Mouse (Mus musculus): Measurements from ENCODE around the gene Usp36. TPM values are rescaled to one million over a fixed set of nuclear protein-coding genes. Genes with fewer than 3 reads are reported as not detected.

The Usp36 gene
- total and polyA plus RNA-seq, 2 experiments from 2014 or later = 13.1 to 13.7 TPM

DNA sequence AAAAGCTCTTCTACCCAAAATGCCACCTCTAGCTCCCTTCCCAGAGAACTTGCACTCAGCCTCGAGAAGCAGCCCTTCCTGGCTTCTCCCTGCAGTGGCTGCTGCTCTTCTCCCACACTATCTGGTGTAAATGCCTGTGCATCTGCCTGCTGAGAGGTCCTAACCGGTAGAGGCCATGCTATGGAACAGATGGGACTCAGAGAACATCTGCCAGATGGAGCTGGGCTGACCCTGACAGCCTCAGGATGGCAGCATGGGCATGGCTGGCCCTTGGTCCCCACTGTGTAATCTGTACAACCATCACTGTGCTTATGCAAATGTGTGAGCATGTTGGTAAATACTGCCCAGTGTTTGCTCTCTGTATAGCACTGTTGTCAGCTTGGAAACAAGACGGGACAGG lies 32.6 kb upstream of the Usp36 start:
- DNase-seq (ENCODE audit: low spot score) (peak; percentile 47), ATAC-seq (ENCODE audit: low FRiP score) (no peak)
- H3K27ac ChIP-seq (ENCODE audit: low read depth, low read length) = no peak overlapping the region
- H3K27me3 ChIP-seq (ENCODE audit: insufficient read depth, low read length) = no peaks in the 10 kb centered on the region
- no peak for TF ChIP-seq CTCF (IDR thresholded peaks at IDR 0.05)
- H3K4me3 ChIP-seq (ENCODE audit: low read depth, low read length) = no peak overlapping the region
- H3K36me3 ChIP-seq (ENCODE audit: insufficient read depth, low read length) = 0 out of 2 replicates have a peak, but pooled peaks cover 6% of the 10 kb centered on the region
- H3K9ac ChIP-seq (replicated peaks; ENCODE audit: low read length, poor library complexity, severe bottlenecking) = no peak overlapping the region
- H3K4me2 ChIP-seq (ENCODE audit: low read depth, low read length, poor library complexity, severe bottlenecking) = no peak overlapping the region
- H3K9me3 ChIP-seq (ENCODE audit: low read length) = no peaks in the 10 kb centered on the region
- H3K4me1 ChIP-seq (ENCODE audit: insufficient read depth, low read length) = peaks cover 10% of the 10 kb centered on the region
- WGBS = 59% methylated on average over 3 of the region's 3 CpGs

GRCm38 (mm10) chr11:118321971-118322370 lies 31.9 kb upstream of the Usp36 start:
- ATAC-seq (ENCODE audit: low FRiP score) = no peak
- H3K4me1 ChIP-seq (ENCODE audit: insufficient read depth, low read length) = peaks cover 10% of the 10 kb centered on the region; the same call in 1 of the 2 replicates
- no peaks in the 10 kb centered on the region for H3K27me3 ChIP-seq (ENCODE audit: insufficient read depth, low read length)
- no peak overlapping the region for H3K4me3 ChIP-seq (ENCODE audit: low read depth, low read length)
- no peaks in the 10 kb centered on the region for H3K9me3 ChIP-seq (ENCODE audit: low read length)
- no peak for TF ChIP-seq CTCF (IDR thresholded peaks at IDR 0.05)
- H3K27ac ChIP-seq (ENCODE audit: low read depth, low read length) = peak overlapping the region; percentile 57
- no peak overlapping the region for H3K9ac ChIP-seq (replicated peaks; ENCODE audit: low read length, poor library complexity, severe bottlenecking)
- 0 out of 2 replicates have a peak, but pooled peaks cover 6% of the 10 kb centered on the region for H3K36me3 ChIP-seq (ENCODE audit: insufficient read depth, low read length)
- DNase-seq (ENCODE audit: low spot score) = no peak
- no peak overlapping the region for H3K4me2 ChIP-seq (ENCODE audit: low read depth, low read length, poor library complexity, severe bottlenecking)
- WGBS = 77% methylated on average over 4 of the region's 4 CpGs

- H3K9ac ChIP-seq (replicated peaks; ENCODE audit: low read length, poor library complexity, severe bottlenecking) = no peak overlapping the region
- H3K4me2 ChIP-seq (ENCODE audit: low read depth, low read length, poor library complexity, severe bottlenecking) = no peak overlapping the region
- H3K9me3 ChIP-seq (ENCODE audit: low read length) = no peaks in the 10 kb centered on the region
- ATAC-seq (ENCODE audit: low FRiP score) (no peak), DNase-seq (ENCODE audit: low spot score) (peak; percentile 60)
- H3K27me3 ChIP-seq (ENCODE audit: insufficient read depth, low read length) = no peaks in the 10 kb centered on the region
- TF ChIP-seq CTCF (IDR thresholded peaks at IDR 0.05) = no peak
- H3K4me3 ChIP-seq (ENCODE audit: low read depth, low read length) = no peak overlapping the region
- H3K4me1 ChIP-seq (ENCODE audit: insufficient read depth, low read length) = 0 out of 2 replicates have a peak, but pooled peaks cover 10% of the 10 kb centered on the region
- H3K27ac ChIP-seq (ENCODE audit: low read depth, low read length) = 0 out of 2 replicates have a peak overlapping the region, but pooled peaks have one; percentile 57
- 0 out of 2 replicates have a peak, but pooled peaks cover 6% of the 10 kb centered on the region for H3K36me3 ChIP-seq (ENCODE audit: insufficient read depth, low read length)
- WGBS = 52% methylated on average over 7 of the region's 7 CpGs
Measured at GRCm38 (mm10) chr11:118321500-118321899, 31.5 kb upstream of the Usp36 start.

DNA sequence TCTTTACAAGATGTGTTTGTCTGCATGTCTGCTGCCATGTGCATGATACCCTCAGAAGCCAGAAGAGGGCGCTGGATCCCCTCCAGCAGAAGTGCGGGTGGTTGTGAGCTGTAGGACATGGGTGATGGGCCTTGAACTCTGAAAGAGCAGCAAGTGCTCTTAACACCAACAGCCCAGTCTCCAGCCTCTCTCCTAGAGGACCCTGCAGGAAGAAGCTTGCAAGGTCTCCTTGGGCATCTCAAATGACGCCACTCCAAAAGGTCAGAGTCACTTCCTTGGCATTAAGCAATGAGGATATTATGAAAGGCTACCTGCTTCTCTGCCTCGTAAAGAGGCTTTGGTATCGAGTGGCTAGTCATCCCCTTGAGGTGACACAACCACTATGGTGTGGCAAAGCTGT lies 28.6 kb upstream of the Usp36 start:
- ATAC-seq (ENCODE audit: low FRiP score) (no peak), DNase-seq (ENCODE audit: low spot score) (peak; percentile 46)
- no peaks in the 10 kb centered on the region for H3K9me3 ChIP-seq (ENCODE audit: low read length)
- WGBS = 68% methylated on average over 5 of the region's 5 CpGs
- no peak overlapping the region for H3K4me3 ChIP-seq (ENCODE audit: low read depth, low read length)
- H3K9ac ChIP-seq (replicated peaks; ENCODE audit: low read length, poor library complexity, severe bottlenecking) = no peak overlapping the region
- no peak overlapping the region for H3K27ac ChIP-seq (ENCODE audit: low read depth, low read length)
- H3K4me2 ChIP-seq (ENCODE audit: low read depth, low read length, poor library complexity, severe bottlenecking) = no peak overlapping the region
- 0 out of 2 replicates have a peak, but pooled peaks cover 10% of the 10 kb centered on the region for H3K4me1 ChIP-seq (ENCODE audit: insufficient read depth, low read length)
- TF ChIP-seq CTCF (IDR thresholded peaks at IDR 0.05) = peak; percentile 78
- H3K36me3 ChIP-seq (ENCODE audit: insufficient read depth, low read length) = 0 out of 2 replicates have a peak, but pooled peaks cover 19% of the 10 kb centered on the region
- H3K27me3 ChIP-seq (ENCODE audit: insufficient read depth, low read length) = no peaks in the 10 kb centered on the region

DNA sequence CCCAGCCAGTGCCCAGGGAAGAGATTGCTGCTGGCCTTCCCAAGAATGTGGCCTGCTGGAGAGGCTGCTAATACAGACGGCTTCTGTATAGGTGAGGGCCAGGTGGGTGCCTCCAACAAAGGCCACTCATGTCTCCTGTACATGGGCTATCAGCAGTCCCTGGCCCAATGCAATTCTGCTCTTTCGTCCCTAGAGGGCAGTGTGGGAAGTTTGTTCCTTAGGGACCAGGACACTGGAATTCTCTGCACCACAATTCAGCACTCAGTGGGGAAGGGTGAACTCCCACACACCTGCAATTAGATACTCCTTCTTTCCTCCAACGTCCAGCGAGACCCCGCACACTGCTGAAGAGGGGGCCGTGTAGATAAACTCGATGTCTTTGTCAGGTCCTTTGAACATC lies 27.1 kb upstream of the Usp36 start:
- WGBS = 28% methylated on average over 7 of the region's 7 CpGs
- peak; percentile 81 for DNase-seq (ENCODE audit: low spot score)

GRCm38 (mm10) chr11:118316231-118316806 lies 26.3 kb upstream of the Usp36 start:
- no peak for DNase-seq (ENCODE audit: low spot score)
- no peak for ATAC-seq (ENCODE audit: low FRiP score)
- no peak overlapping the region for H3K4me2 ChIP-seq (ENCODE audit: low read depth, low read length, poor library complexity, severe bottlenecking)
- no peak overlapping the region for H3K27ac ChIP-seq (ENCODE audit: low read depth, low read length)
- H3K27me3 ChIP-seq (ENCODE audit: insufficient read depth, low read length) = no peaks in the 10 kb centered on the region
- WGBS = 88% methylated on average over 8 of the region's 8 CpGs
- H3K9ac ChIP-seq (replicated peaks; ENCODE audit: low read length, poor library complexity, severe bottlenecking) = no peak overlapping the region
- H3K4me3 ChIP-seq (ENCODE audit: low read depth, low read length) = no peak overlapping the region
- 0 out of 2 replicates have a peak, but pooled peaks cover 21% of the 10 kb centered on the region for H3K36me3 ChIP-seq (ENCODE audit: insufficient read depth, low read length)
- no peak for TF ChIP-seq CTCF (IDR thresholded peaks at IDR 0.05)
- H3K4me1 ChIP-seq (ENCODE audit: insufficient read depth, low read length) = 0 out of 2 replicates have a peak, but pooled peaks cover 1% of the 10 kb centered on the region
- H3K9me3 ChIP-seq (ENCODE audit: low read length) = no peaks in the 10 kb centered on the region

More for the DNA sequence above, 27.1 kb upstream of the Usp36 start:
- H3K9me3 ChIP-seq (ENCODE audit: low read length) = no peaks in the 10 kb centered on the region
- H3K27me3 ChIP-seq (ENCODE audit: insufficient read depth, low read length) = no peaks in the 10 kb centered on the region
- no peak overlapping the region for H3K4me2 ChIP-seq (ENCODE audit: low read depth, low read length, poor library complexity, severe bottlenecking)
- peak; percentile 86 for TF ChIP-seq CTCF (IDR thresholded peaks at IDR 0.05)
- 0 out of 2 replicates have a peak, but pooled peaks have one; percentile 10 for ATAC-seq (ENCODE audit: low FRiP score)
- H3K9ac ChIP-seq (replicated peaks; ENCODE audit: low read length, poor library complexity, severe bottlenecking) = no peak overlapping the region
- 0 out of 2 replicates have a peak, but pooled peaks cover 21% of the 10 kb centered on the region for H3K36me3 ChIP-seq (ENCODE audit: insufficient read depth, low read length)
- no peak overlapping the region for H3K27ac ChIP-seq (ENCODE audit: low read depth, low read length)
- H3K4me1 ChIP-seq (ENCODE audit: insufficient read depth, low read length) = 0 out of 2 replicates have a peak, but pooled peaks cover 7% of the 10 kb centered on the region
- H3K4me3 ChIP-seq (ENCODE audit: low read depth, low read length) = no peak overlapping the region

Data from midbrain, postnatal 0 days (tissue).